Mouse (Mus musculus): ENCODE measurements at regions not wholly inside any gene's neighbourhood (a gene's known extent, or its start where the extent isn't known, plus 50 kb on each side); places are given as distances from the start of the nearest gene placed in this dataset.

- 72% methylated on average over 13 of the region's 13 CpGs for WGBS
- no peaks in the 10 kb centered on the region for H3K4me1 ChIP-seq (ENCODE audit: control insufficient read depth, insufficient read depth, low read length)
- H3K27ac ChIP-seq (ENCODE audit: insufficient read depth, low read depth, low read length), result no peak overlapping the region
- TF ChIP-seq CTCF (IDR thresholded peaks at IDR 0.05; ENCODE audit: insufficient read depth, low read depth, low read length), result no peak
- no peak for TF ChIP-seq POLR2A (IDR thresholded peaks at IDR 0.05; ENCODE audit: insufficient read depth, low read depth, low read length)
- no peak overlapping the region for H3K4me3 ChIP-seq (ENCODE audit: insufficient read depth, low read depth, low read length)
These were observed 111.3 kb upstream of the 4931429L15Rik start for GRCm38 (mm10) chr9:46431053-46431452.

- H3K4me3 ChIP-seq (ENCODE audit: insufficient read depth, low read depth, low read length), result no peak overlapping the region
- 91% methylated on average over 12 of the region's 12 CpGs for WGBS
- no peak overlapping the region for H3K27ac ChIP-seq (ENCODE audit: insufficient read depth, low read depth, low read length)
- H3K4me1 ChIP-seq (ENCODE audit: control insufficient read depth, insufficient read depth, low read length), result no peaks in the 10 kb centered on the region
- TF ChIP-seq CTCF (IDR thresholded peaks at IDR 0.05; ENCODE audit: insufficient read depth, low read depth, low read length) (no peak), POLR2A (IDR thresholded peaks at IDR 0.05; ENCODE audit: insufficient read depth, low read depth, low read length) (no peak)
These were observed 103.6 kb upstream of the 4931429L15Rik start for GRCm38 (mm10) chr9:46423184-46423967.

GRCm38 (mm10) chr9:46421688-46422274 is 102.0 kb upstream of the 4931429L15Rik start:
- TF ChIP-seq POLR2A (IDR thresholded peaks at IDR 0.05; ENCODE audit: insufficient read depth, low read depth, low read length) (no peak), CTCF (IDR thresholded peaks at IDR 0.05; ENCODE audit: insufficient read depth, low read depth, low read length) (no peak)
- Histone ChIP-seq H3K4me3 (ENCODE audit: insufficient read depth, low read depth, low read length) (no peak overlapping the region), H3K4me1 (ENCODE audit: control insufficient read depth, insufficient read depth, low read length) (no peaks in the 10 kb centered on the region), H3K27ac (ENCODE audit: insufficient read depth, low read depth, low read length) (no peak overlapping the region)
- 42% methylated on average over 7 of the region's 7 CpGs for WGBS

GRCm38 (mm10) chr9:46411686-46412085 is 91.9 kb upstream of the 4931429L15Rik start:
- TF ChIP-seq CTCF (IDR thresholded peaks at IDR 0.05; ENCODE audit: insufficient read depth, low read depth, low read length) (no peak), POLR2A (IDR thresholded peaks at IDR 0.05; ENCODE audit: insufficient read depth, low read depth, low read length) (no peak)
- Histone ChIP-seq H3K27ac (ENCODE audit: insufficient read depth, low read depth, low read length) (no peak overlapping the region), H3K4me3 (ENCODE audit: insufficient read depth, low read depth, low read length) (no peak overlapping the region), H3K4me1 (ENCODE audit: control insufficient read depth, insufficient read depth, low read length) (no peaks in the 10 kb centered on the region)
- 92% methylated on average over 10 of the region's 10 CpGs for WGBS

- Histone ChIP-seq H3K4me1 (ENCODE audit: control insufficient read depth, insufficient read depth, low read length) (no peaks in the 10 kb centered on the region), H3K27ac (ENCODE audit: insufficient read depth, low read depth, low read length) (no peak overlapping the region), H3K4me3 (ENCODE audit: insufficient read depth, low read depth, low read length) (no peak overlapping the region)
- TF ChIP-seq CTCF (IDR thresholded peaks at IDR 0.05; ENCODE audit: insufficient read depth, low read depth, low read length) (no peak), POLR2A (IDR thresholded peaks at IDR 0.05; ENCODE audit: insufficient read depth, low read depth, low read length) (no peak)
- WGBS, result 88% methylated on average over 10 of the region's 10 CpGs
These were observed 89.0 kb upstream of the 4931429L15Rik start for GRCm38 (mm10) chr9:46408776-46409175.

GRCm38 (mm10) chr9:46406606-46407005 is 86.8 kb upstream of the 4931429L15Rik start:
- Histone ChIP-seq H3K4me3 (ENCODE audit: insufficient read depth, low read depth, low read length) (no peak overlapping the region), H3K27ac (ENCODE audit: insufficient read depth, low read depth, low read length) (no peak overlapping the region), H3K4me1 (ENCODE audit: control insufficient read depth, insufficient read depth, low read length) (no peaks in the 10 kb centered on the region)
- TF ChIP-seq CTCF (IDR thresholded peaks at IDR 0.05; ENCODE audit: insufficient read depth, low read depth, low read length), result no peak
- no peak for TF ChIP-seq POLR2A (IDR thresholded peaks at IDR 0.05; ENCODE audit: insufficient read depth, low read depth, low read length)
- 71% methylated on average over 8 of the region's 8 CpGs for WGBS

GRCm38 (mm10) chr9:46396591-46396990 is 76.8 kb upstream of the 4931429L15Rik start:
- no peak overlapping the region for H3K4me3 ChIP-seq (ENCODE audit: insufficient read depth, low read depth, low read length)
- no peak overlapping the region for H3K27ac ChIP-seq (ENCODE audit: insufficient read depth, low read depth, low read length)
- no peak for TF ChIP-seq CTCF (IDR thresholded peaks at IDR 0.05; ENCODE audit: insufficient read depth, low read depth, low read length)
- TF ChIP-seq POLR2A (IDR thresholded peaks at IDR 0.05; ENCODE audit: insufficient read depth, low read depth, low read length), result no peak
- WGBS, result 53% methylated on average over 7 of the region's 7 CpGs
- H3K4me1 ChIP-seq (ENCODE audit: control insufficient read depth, insufficient read depth, low read length), result peaks cover 15% of the 10 kb centered on the region

- Histone ChIP-seq H3K4me3 (ENCODE audit: insufficient read depth, low read depth, low read length) (no peak overlapping the region), H3K27ac (ENCODE audit: insufficient read depth, low read depth, low read length) (no peak overlapping the region), H3K4me1 (ENCODE audit: control insufficient read depth, insufficient read depth, low read length) (peaks cover 15% of the 10 kb centered on the region)
- TF ChIP-seq CTCF (IDR thresholded peaks at IDR 0.05; ENCODE audit: insufficient read depth, low read depth, low read length) (no peak), POLR2A (IDR thresholded peaks at IDR 0.05; ENCODE audit: insufficient read depth, low read depth, low read length) (no peak)
- 52% methylated on average over 14 of the region's 14 CpGs for WGBS
These were observed 75.5 kb upstream of the 4931429L15Rik start for GRCm38 (mm10) chr9:46395156-46395765.

GRCm38 (mm10) chr9:46394239-46394638 is 74.5 kb upstream of the 4931429L15Rik start:
- peaks cover 21% of the 10 kb centered on the region for H3K4me1 ChIP-seq (ENCODE audit: control insufficient read depth, insufficient read depth, low read length)
- no peak overlapping the region for H3K27ac ChIP-seq (ENCODE audit: insufficient read depth, low read depth, low read length)
- TF ChIP-seq CTCF (IDR thresholded peaks at IDR 0.05; ENCODE audit: insufficient read depth, low read depth, low read length) (no peak), POLR2A (IDR thresholded peaks at IDR 0.05; ENCODE audit: insufficient read depth, low read depth, low read length) (no peak)
- no peak overlapping the region for H3K4me3 ChIP-seq (ENCODE audit: insufficient read depth, low read depth, low read length)
- WGBS, result 39% methylated on average over 7 of the region's 7 CpGs

All from olfactory bulb, adult 2 months (tissue).